Mouse (Mus musculus): ENCODE data around the gene Tgfbr2. TPM values are rescaled to one million over a fixed set of nuclear protein-coding genes. Genes with fewer than 3 reads are reported as not detected.
"Not testable (repeated sequence)": the region's sequence is repeated elsewhere in the genome, so short reads cannot be mapped to it uniquely, and the experiment has no call there.

Gene Tgfbr2
- polyA plus RNA-seq, 1 experiment from 2014 or later: 3.6 TPM

DNA sequence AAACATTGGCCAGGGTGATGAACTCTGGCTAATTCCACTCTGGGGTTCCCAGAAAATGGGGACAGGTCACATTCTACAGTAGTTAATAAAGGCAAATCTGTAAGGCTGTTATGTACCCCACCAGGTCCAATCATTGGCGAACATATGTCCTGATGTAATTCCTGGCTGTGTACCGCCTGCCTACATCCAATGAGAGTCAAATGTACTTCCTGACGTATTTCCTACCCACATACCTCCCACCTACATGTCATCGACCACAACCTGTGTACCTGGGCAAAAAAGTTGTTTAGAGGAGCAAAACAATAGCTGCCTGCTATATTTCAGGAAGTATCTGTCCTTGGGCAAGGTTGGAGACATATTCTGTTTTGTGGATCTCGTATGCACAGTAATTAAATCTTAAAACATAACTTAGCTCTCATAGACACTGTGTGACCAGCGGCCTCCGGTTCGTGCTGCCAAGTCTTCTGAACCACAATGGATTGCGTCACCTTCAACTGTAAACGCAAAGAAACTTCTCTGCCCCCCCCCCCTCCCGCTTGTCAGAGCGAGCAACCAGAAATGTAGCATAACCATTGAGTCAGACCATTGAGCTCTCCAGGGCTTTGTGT, 90.7 kb downstream of the Tgfbr2 start:
- Histone ChIP-seq H3K9me3 (ENCODE audit: control insufficient read depth, low read length) (no peaks in the 10 kb centered on the region), H3K36me3 (ENCODE audit: control insufficient read depth, insufficient read depth, low read length) (no peaks in the 10 kb centered on the region), H3K4me2 (ENCODE audit: low read depth, low read length) (no peak overlapping the region), H3K4me3 (ENCODE audit: low read depth, low read length) (no peak overlapping the region), H3K27ac (ENCODE audit: low read depth, low read length) (no peak overlapping the region), H3K27me3 (ENCODE audit: control insufficient read depth, insufficient read depth, low read length) (no peaks in the 10 kb centered on the region), H3K9ac (replicated peaks; ENCODE audit: low read depth, low read length) (no peak overlapping the region), H3K4me1 (ENCODE audit: control insufficient read depth, insufficient read depth, low read length) (no peaks in the 10 kb centered on the region)
- ATAC-seq (ENCODE audit: low read depth): no peak
- 94% methylated on average over 12 of the region's 12 CpGs for WGBS

DNA sequence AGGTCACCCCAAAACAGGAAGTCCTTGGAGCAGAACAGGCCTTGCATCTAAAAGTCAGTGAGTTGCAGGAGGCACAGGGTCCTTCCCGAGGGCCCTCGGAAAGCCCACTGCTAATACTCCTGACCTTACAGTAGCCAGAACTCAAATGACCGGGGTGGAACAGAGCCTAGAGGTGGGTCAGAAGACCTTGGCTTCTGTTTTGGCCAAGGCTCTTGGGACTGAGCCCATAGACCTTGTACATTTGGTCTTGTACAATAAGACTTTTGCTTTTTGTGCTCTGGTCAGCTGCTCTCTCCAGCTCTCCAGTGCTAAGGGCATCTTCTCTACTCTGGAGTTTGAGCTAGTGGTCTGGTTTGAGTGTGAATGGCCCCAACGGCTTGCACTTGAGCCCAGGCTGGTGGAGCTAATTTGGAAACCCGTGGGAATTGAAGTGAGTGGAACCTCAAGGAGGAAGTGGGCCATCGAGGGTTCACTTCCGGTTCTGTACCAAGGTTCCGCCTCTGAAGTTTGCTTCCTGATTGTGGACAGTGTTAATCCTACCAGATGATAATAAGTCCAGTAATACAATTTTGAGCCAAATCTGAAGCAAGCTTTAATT, 91.3 kb downstream of the Tgfbr2 start:
- H3K4me3 ChIP-seq (ENCODE audit: low read depth, low read length): no peak overlapping the region
- H3K4me1 ChIP-seq (ENCODE audit: control insufficient read depth, insufficient read depth, low read length): no peaks in the 10 kb centered on the region
- no peak overlapping the region for H3K4me2 ChIP-seq (ENCODE audit: low read depth, low read length)
- no peak for ATAC-seq (ENCODE audit: low read depth)
- no peak overlapping the region for H3K27ac ChIP-seq (ENCODE audit: low read depth, low read length)
- H3K36me3 ChIP-seq (ENCODE audit: control insufficient read depth, insufficient read depth, low read length): no peaks in the 10 kb centered on the region
- WGBS: 88% methylated on average over 8 of the region's 8 CpGs
- no peak overlapping the region for H3K9ac ChIP-seq (replicated peaks; ENCODE audit: low read depth, low read length)
- no peaks in the 10 kb centered on the region for H3K9me3 ChIP-seq (ENCODE audit: control insufficient read depth, low read length)
- H3K27me3 ChIP-seq (ENCODE audit: control insufficient read depth, insufficient read depth, low read length): no peaks in the 10 kb centered on the region

DNA sequence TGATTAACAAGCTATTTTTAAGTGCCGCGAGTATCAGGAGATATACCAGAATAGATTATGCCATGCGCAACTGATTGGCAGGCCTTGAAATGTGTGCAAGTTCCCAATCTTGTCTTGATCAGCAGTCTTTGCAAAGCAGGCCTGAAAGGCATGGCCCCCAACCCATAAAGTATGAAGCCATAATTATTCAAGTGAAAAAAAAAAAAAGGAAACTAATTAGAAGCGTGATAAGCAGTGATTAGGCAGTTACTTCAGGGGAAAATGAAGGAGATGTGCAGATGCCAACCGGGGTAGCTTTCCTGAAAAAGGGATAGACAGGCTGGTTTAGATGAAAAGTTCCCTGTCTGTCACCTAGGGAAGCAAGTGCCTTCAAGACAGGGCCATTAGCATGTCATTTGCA, 91.9 kb downstream of the Tgfbr2 start:
- no peak for ATAC-seq (ENCODE audit: low read depth)
- Histone ChIP-seq H3K9me3 (ENCODE audit: control insufficient read depth, low read length) (no peaks in the 10 kb centered on the region), H3K9ac (replicated peaks; ENCODE audit: low read depth, low read length) (no peak overlapping the region), H3K4me1 (ENCODE audit: control insufficient read depth, insufficient read depth, low read length) (no peaks in the 10 kb centered on the region), H3K4me2 (ENCODE audit: low read depth, low read length) (no peak overlapping the region), H3K4me3 (ENCODE audit: low read depth, low read length) (no peak overlapping the region), H3K27me3 (ENCODE audit: control insufficient read depth, insufficient read depth, low read length) (no peaks in the 10 kb centered on the region), H3K27ac (ENCODE audit: low read depth, low read length) (no peak overlapping the region), H3K36me3 (ENCODE audit: control insufficient read depth, insufficient read depth, low read length) (no peaks in the 10 kb centered on the region)
- 80% methylated on average over 5 of the region's 5 CpGs for WGBS

DNA sequence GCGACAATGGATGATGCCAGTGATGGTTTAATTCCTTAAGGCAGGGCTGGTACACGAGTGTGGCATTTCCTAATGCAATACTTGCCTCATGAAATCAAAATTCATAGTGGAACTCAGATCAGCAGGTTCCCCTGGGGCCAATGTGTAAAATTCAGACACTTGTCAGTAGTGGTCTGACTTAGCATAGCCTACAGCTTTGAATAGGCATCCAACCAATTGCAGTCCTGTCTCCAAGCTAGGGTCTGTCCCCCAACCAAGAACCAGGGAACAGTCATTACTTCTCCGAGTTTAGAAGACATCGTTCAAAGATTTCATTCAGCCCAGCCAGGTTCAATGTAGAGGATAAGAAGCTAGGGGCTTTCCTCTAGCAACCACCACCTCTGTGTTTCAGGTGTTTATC, 93.4 kb downstream of the Tgfbr2 start:
- no peaks in the 10 kb centered on the region for H3K4me1 ChIP-seq (ENCODE audit: control insufficient read depth, insufficient read depth, low read length)
- H3K4me3 ChIP-seq (ENCODE audit: low read depth, low read length): no peak overlapping the region
- 84% methylated on average over 4 of the region's 4 CpGs for WGBS
- no peak overlapping the region for H3K27ac ChIP-seq (ENCODE audit: low read depth, low read length)
- no peaks in the 10 kb centered on the region for H3K9me3 ChIP-seq (ENCODE audit: control insufficient read depth, low read length)
- no peaks in the 10 kb centered on the region for H3K27me3 ChIP-seq (ENCODE audit: control insufficient read depth, insufficient read depth, low read length)
- no peaks in the 10 kb centered on the region for H3K36me3 ChIP-seq (ENCODE audit: control insufficient read depth, insufficient read depth, low read length)
- H3K4me2 ChIP-seq (ENCODE audit: low read depth, low read length): no peak overlapping the region
- no peak overlapping the region for H3K9ac ChIP-seq (replicated peaks; ENCODE audit: low read depth, low read length)
- no peak for ATAC-seq (ENCODE audit: low read depth)

DNA sequence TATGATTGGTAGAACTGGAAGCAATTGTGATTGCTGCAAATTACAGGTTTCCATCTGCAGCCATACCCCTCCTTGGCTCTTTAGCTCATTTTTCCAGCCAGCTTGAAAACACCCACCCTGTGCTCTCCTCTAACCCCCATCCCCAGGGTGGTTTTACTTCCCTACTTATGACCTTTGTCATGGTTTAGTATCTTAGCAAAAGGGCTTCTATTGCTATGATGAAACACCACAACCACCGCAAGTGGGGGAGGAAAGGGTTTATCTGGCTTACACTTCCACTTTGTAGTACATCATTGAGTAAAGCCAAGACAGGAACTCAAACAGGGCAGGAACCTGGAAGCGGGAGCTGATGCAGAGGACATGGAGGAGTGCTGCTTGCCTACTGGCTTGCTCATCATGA, 97.7 kb downstream of the Tgfbr2 start:
- no peaks in the 10 kb centered on the region for H3K36me3 ChIP-seq (ENCODE audit: control insufficient read depth, insufficient read depth, low read length)
- no peaks in the 10 kb centered on the region for H3K9me3 ChIP-seq (ENCODE audit: control insufficient read depth, low read length)
- no peak overlapping the region for H3K27ac ChIP-seq (ENCODE audit: low read depth, low read length)
- H3K27me3 ChIP-seq (ENCODE audit: control insufficient read depth, insufficient read depth, low read length): no peaks in the 10 kb centered on the region
- H3K4me1 ChIP-seq (ENCODE audit: control insufficient read depth, insufficient read depth, low read length): no peaks in the 10 kb centered on the region
- H3K9ac ChIP-seq (replicated peaks; ENCODE audit: low read depth, low read length): no peak overlapping the region
- no peak for ATAC-seq (ENCODE audit: low read depth)
- no peak overlapping the region for H3K4me2 ChIP-seq (ENCODE audit: low read depth, low read length)
- no peak overlapping the region for H3K4me3 ChIP-seq (ENCODE audit: low read depth, low read length)
- 93% methylated on average over 2 of the region's 2 CpGs for WGBS

DNA sequence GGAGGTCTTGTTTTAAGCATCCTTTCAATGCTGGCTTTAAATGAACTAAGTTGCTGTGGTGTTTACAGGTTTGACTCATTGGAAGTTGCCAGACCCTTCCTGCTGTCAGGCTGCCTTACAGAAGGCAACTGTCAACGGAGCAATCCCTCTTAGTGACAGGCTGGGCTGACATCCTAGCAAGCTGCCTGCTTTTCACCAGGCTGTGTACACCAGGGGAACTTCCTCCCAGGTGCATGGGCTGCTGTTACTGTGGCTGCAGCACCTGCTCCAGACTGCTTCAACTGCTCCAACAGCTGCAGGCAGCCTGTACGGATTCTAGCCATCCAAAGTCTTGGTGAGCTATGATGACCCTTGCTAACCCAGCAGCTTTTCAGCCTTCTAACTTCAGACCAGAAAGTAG, 98.2 kb downstream of the Tgfbr2 start:
- Histone ChIP-seq H3K4me3 (ENCODE audit: low read depth, low read length) (no peak overlapping the region), H3K4me2 (ENCODE audit: low read depth, low read length) (no peak overlapping the region), H3K9me3 (ENCODE audit: control insufficient read depth, low read length) (no peaks in the 10 kb centered on the region), H3K4me1 (ENCODE audit: control insufficient read depth, insufficient read depth, low read length) (no peaks in the 10 kb centered on the region), H3K9ac (replicated peaks; ENCODE audit: low read depth, low read length) (no peak overlapping the region), H3K36me3 (ENCODE audit: control insufficient read depth, insufficient read depth, low read length) (no peaks in the 10 kb centered on the region), H3K27me3 (ENCODE audit: control insufficient read depth, insufficient read depth, low read length) (no peaks in the 10 kb centered on the region), H3K27ac (ENCODE audit: low read depth, low read length) (no peak overlapping the region)
- WGBS: 91% methylated on average over 2 of the region's 2 CpGs
- ATAC-seq (ENCODE audit: low read depth): no peak

DNA sequence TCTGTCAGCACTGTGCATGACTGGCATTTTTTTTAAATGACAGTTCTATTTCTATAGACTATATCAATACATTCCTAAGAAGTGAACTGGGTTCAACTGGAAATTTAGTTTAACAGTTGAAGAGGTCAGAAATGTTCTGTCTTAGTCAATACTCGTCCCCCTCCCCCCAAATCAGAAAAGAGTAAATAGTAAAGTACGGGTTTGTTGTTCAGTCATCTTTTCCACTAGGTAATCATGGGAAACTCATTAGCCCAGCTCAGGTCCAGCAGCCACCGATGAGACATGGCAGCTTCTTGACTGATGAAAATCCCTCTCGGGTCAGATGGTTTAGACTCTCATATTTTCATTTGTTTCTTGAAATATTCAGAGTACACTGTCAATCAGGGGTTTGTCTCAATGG, 99.0 kb downstream of the Tgfbr2 start:
- Histone ChIP-seq H3K4me2 (ENCODE audit: low read depth, low read length) (no peak overlapping the region), H3K4me1 (ENCODE audit: control insufficient read depth, insufficient read depth, low read length) (no peaks in the 10 kb centered on the region), H3K9ac (replicated peaks; ENCODE audit: low read depth, low read length) (no peak overlapping the region), H3K36me3 (ENCODE audit: control insufficient read depth, insufficient read depth, low read length) (no peaks in the 10 kb centered on the region), H3K27ac (ENCODE audit: low read depth, low read length) (no peak overlapping the region), H3K27me3 (ENCODE audit: control insufficient read depth, insufficient read depth, low read length) (no peaks in the 10 kb centered on the region), H3K4me3 (ENCODE audit: low read depth, low read length) (no peak overlapping the region), H3K9me3 (ENCODE audit: control insufficient read depth, low read length) (no peaks in the 10 kb centered on the region)
- ATAC-seq (ENCODE audit: low read depth): no peak
- 82% methylated on average over 4 of the region's 4 CpGs for WGBS

DNA sequence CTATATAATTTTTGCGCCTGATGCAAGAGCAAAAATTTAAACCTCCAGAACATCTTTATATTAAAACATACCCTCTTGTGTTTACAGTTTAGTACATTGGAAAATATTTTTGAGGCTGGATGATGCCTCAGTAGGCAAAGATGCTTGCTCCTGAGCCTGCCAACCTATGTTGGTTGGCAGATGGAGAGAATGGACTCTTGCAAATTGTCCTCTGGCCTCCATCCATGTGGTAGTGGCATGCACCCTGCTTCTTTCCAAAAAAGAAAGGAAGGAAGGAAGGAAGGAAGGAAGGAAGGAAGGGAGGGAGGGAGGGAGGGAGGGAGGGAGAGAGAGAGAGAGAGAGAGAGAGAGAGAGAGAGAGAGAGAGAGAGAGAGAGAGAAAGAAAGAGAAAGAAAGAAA, 103.6 kb downstream of the Tgfbr2 start:
- 93% methylated on average over 1 of the region's 1 CpGs for WGBS
- not testable (repeated sequence) for H3K4me3 ChIP-seq (ENCODE audit: low read depth, low read length); H3K36me3 ChIP-seq (ENCODE audit: control insufficient read depth, insufficient read depth, low read length); H3K9me3 ChIP-seq (ENCODE audit: control insufficient read depth, low read length); H3K4me2 ChIP-seq (ENCODE audit: low read depth, low read length); H3K4me1 ChIP-seq (ENCODE audit: control insufficient read depth, insufficient read depth, low read length); H3K27me3 ChIP-seq (ENCODE audit: control insufficient read depth, insufficient read depth, low read length); H3K9ac ChIP-seq (replicated peaks; ENCODE audit: low read depth, low read length); ATAC-seq (ENCODE audit: low read depth); H3K27ac ChIP-seq (ENCODE audit: low read depth, low read length)

DNA sequence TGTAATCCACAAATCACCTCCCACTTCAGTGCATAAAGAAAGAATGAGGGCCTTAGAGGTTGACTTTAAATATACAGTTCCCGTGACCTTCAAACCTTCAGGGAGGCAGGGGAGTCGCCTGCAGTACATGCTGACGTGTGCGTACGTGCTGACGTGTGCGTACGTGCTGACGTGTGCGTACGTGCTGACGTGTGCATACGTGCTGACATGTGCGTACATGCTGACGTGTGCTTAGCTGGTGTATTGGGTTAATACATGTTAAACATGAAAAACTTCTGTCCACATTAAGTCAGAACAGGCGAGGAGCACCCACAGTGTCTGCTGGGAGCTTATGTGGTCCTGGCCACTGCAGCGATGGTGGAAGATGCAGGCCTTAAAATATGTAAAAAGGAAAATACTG, 110.4 kb downstream of the Tgfbr2 start:
- no peaks in the 10 kb centered on the region for H3K9me3 ChIP-seq (ENCODE audit: control insufficient read depth, low read length)
- H3K4me3 ChIP-seq (ENCODE audit: low read depth, low read length): no peak overlapping the region
- no peak overlapping the region for H3K4me2 ChIP-seq (ENCODE audit: low read depth, low read length)
- no peak overlapping the region for H3K27ac ChIP-seq (ENCODE audit: low read depth, low read length)
- no peak overlapping the region for H3K9ac ChIP-seq (replicated peaks; ENCODE audit: low read depth, low read length)
- H3K4me1 ChIP-seq (ENCODE audit: control insufficient read depth, insufficient read depth, low read length): no peaks in the 10 kb centered on the region
- WGBS: 92% methylated on average over 17 of the region's 17 CpGs
- no peak for ATAC-seq (ENCODE audit: low read depth)
- H3K36me3 ChIP-seq (ENCODE audit: control insufficient read depth, insufficient read depth, low read length): no peaks in the 10 kb centered on the region
- H3K27me3 ChIP-seq (ENCODE audit: control insufficient read depth, insufficient read depth, low read length): no peaks in the 10 kb centered on the region

Measured in neural tube, embryonic 14.5 days (tissue).